Mouse (Mus musculus): ENCODE measurements around the gene Olfr31.

DNA sequence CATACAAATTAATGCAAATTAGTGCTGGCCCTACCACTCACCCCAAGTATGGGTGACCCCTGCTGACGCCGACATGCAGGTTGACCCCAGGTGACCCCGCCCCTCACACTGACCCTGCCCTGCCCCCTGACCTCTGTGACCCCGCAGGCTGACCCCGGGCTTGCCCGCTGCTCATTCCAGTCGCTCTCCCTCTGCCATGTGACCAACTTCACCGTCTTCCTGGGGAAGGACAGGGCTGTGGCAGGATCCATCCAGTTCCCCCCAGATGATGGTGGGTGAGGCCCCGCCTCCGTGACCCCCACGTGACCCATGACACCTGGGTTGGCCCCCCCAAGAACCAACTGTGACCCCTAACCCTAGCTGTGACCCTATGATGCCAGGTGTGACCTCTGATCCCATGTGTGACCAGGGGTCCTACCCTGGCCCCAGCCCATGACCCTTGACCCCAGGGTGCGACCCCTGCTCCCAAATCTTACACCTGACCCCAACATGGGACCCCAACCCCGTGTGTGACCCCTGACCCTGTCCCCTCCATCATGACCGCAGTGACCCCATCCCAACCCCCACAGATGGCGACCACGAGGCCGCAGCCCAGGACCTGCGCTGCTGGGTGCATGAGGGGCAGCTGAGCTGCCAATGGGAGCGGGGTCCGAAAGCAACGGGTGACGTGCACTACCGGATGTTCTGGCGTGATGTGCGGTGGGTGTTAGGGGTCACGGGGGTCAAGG, 26.2 kb downstream of the Olfr31 start:
- TF ChIP-seq POLR2A (IDR thresholded peaks at IDR 0.05; ENCODE audit: low read depth, low read length): no peak
- no peak for TF ChIP-seq CTCF (IDR thresholded peaks at IDR 0.05; ENCODE audit: borderline replicate concordance, insufficient read depth, low read length)

Data from embryonic fibroblast, embryonic 13.5 days (primary cell).